Comparison of ENCODE assay signal across 8 mouse cellular contexts in genomic region chr3:82876372-82876739, GRCm38 (mm10). TPM values are rescaled to one million over a fixed set of nuclear protein-coding genes. Genes with fewer than 3 reads are reported as not detected.
DNase-seq lines count a peak whose midpoint lies in the region; ATAC-seq and TF ChIP-seq lines count a peak whose summit lies in the region.

Gene Rbm46, minus strand, starts transcription at chr3:82876483.

- ATAC-seq in hindbrain, embryonic 11.5 days (ENCODE audit: low FRiP score) = peak; percentile 92
- peak; percentile 98 for ATAC-seq in lung, embryonic 14.5 days (ENCODE audit: insufficient read depth)

- peak within 1 kb of the TSS; percentile 27 for H3K4me2 ChIP-seq in hindbrain, embryonic 11.5 days (replicated peaks; ENCODE audit: low read depth, low read length)
- peak within 1 kb of the TSS; percentile 69 for H3K4me2 ChIP-seq in lung, embryonic 14.5 days

- 24% methylated on average over 36 of the region's 36 CpGs for WGBS in hindbrain, embryonic 11.5 days
- 8% methylated on average over 36 of the region's 36 CpGs for WGBS in lung, embryonic 14.5 days

- peak within 1 kb of the TSS; percentile 11; the same call in 1 of the 2 replicates for H3K9ac ChIP-seq in hindbrain, embryonic 11.5 days (ENCODE audit: low read depth, low read length)
- peak within 1 kb of the TSS; percentile 52 for H3K9ac ChIP-seq in lung, embryonic 14.5 days

- no peaks in the 10 kb centered on the region for H3K36me3 ChIP-seq in hindbrain, embryonic 11.5 days (ENCODE audit: control insufficient read depth, insufficient read depth, low read length)
- no peaks in the 10 kb centered on the region for H3K36me3 ChIP-seq in lung, embryonic 14.5 days (ENCODE audit: insufficient read depth)

- TF ChIP-seq CTCF in lung, embryonic 14.5 days (IDR thresholded peaks at IDR 0.05; ENCODE audit: low read depth) = no peak

- peak; percentile 52 to 73 for DNase-seq in adrenal gland, adult (ENCODE audit: inconsistent age in 2 of 2, low spot score in 1 of 2)
- DNase-seq in cerebellum, postnatal 14 days = peak; percentile 84 to 90
- DNase-seq in frontal cortex, postnatal 25 days (ENCODE audit: low spot score in 2 of 2) = peak; percentile 33 to 50
- peak; percentile 82 for DNase-seq in hindbrain, embryonic 11.5 days (ENCODE audit: low spot score)
- peak; percentile 83 to 84 for DNase-seq in layer of hippocampus, postnatal 10 days (ENCODE audit: low spot score in 2 of 2)
- DNase-seq in lung, embryonic 14.5 days = peak; percentile 95
- peak; percentile 61 for DNase-seq in ovary, postnatal 14 days (ENCODE audit: low spot score)
- peak; percentile 83 for DNase-seq in yolk sac, embryonic 10.5 days (ENCODE audit: low spot score)

- peak within 1 kb of the TSS; percentile 26 for H3K4me3 ChIP-seq in hindbrain, embryonic 11.5 days (ENCODE audit: low read depth, low read length)
- H3K4me3 ChIP-seq in lung, embryonic 14.5 days (ENCODE audit: low read depth, low read length) = peak within 1 kb of the TSS; percentile 47

- H3K27ac ChIP-seq in hindbrain, embryonic 11.5 days (ENCODE audit: low read depth, low read length) = no peak within 1 kb of the TSS
- no peak within 1 kb of the TSS for H3K27ac ChIP-seq in lung, embryonic 14.5 days (ENCODE audit: low read depth)

- no peaks in the 10 kb centered on the region for H3K4me1 ChIP-seq in hindbrain, embryonic 11.5 days (replicated peaks; ENCODE audit: control insufficient read depth, insufficient read depth, low read length)
- 0 out of 2 replicates have a peak, but pooled peaks cover 5% of the 10 kb centered on the region for H3K4me1 ChIP-seq in lung, embryonic 14.5 days (ENCODE audit: insufficient read depth)

- H3K27me3 ChIP-seq in hindbrain, embryonic 11.5 days (ENCODE audit: control insufficient read depth, insufficient read depth, low read length) = peaks cover 16% of the 10 kb centered on the region
- peaks cover 15% of the 10 kb centered on the region; the same call in 1 of the 2 replicates for H3K27me3 ChIP-seq in lung, embryonic 14.5 days (ENCODE audit: insufficient read depth, low read length)

- no peaks in the 10 kb centered on the region for H3K9me3 ChIP-seq in hindbrain, embryonic 11.5 days (ENCODE audit: control insufficient read depth, low read length)
- no peaks in the 10 kb centered on the region for H3K9me3 ChIP-seq in lung, embryonic 14.5 days (ENCODE audit: low read depth, low read length)

RNA-seq across cellular contexts. Expression of gene Rbm46, which starts in this region (rescaled TPM):
- polyA plus RNA-seq in hindbrain, embryonic 11.5 days (2014; fragmentation: Nextera tagmentation; extraction: Ambion mirVana) = 3.2 and 3.9 TPM in 2 replicates
- total RNA-seq in layer of hippocampus, postnatal 10 days (2021) = 1 to 10 TPM; 1.3 to 2.1 TPM
- polyA plus RNA-seq in lung, embryonic 14.5 days (2014; fragmentation: Nextera tagmentation; extraction: Ambion mirVana) = 16.6 and 18.4 TPM in 2 replicates

Comparison
In these comparisons a context has a peak if more than half of its experiments do, and no peak if none do; other contexts are left out.
1. DNase-seq: peak in every context shown above with its lines; median percentile 95 in lung, embryonic 14.5 days; 87 in cerebellum, postnatal 14 days; 84 in layer of hippocampus, postnatal 10 days; 83 in yolk sac, embryonic 10.5 days; 82 in hindbrain, embryonic 11.5 days; 62 in adrenal gland, adult; 61 in ovary, postnatal 14 days; 42 in frontal cortex, postnatal 25 days.